Mouse (Mus musculus): ENCODE measurements around the gene Scgb1b10.
"Not testable (repeated sequence)": the region's sequence is repeated elsewhere in the genome, so short reads cannot be mapped to it uniquely, and the experiment has no call there.

Scgb1b10 gene

GRCm38 (mm10) chr7:32100553-32100952 lies at the start of gene Scgb1b10:
Gene Scgb1b10 (plus strand): TSS chr7:32100853.
- in situ Hi-C loops (cut with MboI, MseI): not testable (repeated sequence)

All from T-helper 1 cell (primary cell).